33 mouse cellular contexts compared by ENCODE assay signal in genomic region chr11:83675665-83676064, GRCm38 (mm10). TPM values are rescaled to one million over a fixed set of nuclear protein-coding genes. Genes with fewer than 3 reads are reported as not detected.
A peak's percentile ranks its signal among the peaks of the same experiment; 100 is the strongest.
DNase-seq lines count a peak whose midpoint lies in the region; ATAC-seq and TF ChIP-seq lines count a peak whose summit lies in the region.
"Had no signal": no experiment of that assay in that cellular context is flagged by ENCODE, and none has a peak within 500 bp of the region (broad histone marks: within the 10 kb centered on the region; RNA-seq: fewer than 3 reads in every experiment).

No protein-coding gene starts in this region.

- H3K4me2 ChIP-seq in hindbrain, embryonic 13.5 days = no peak overlapping the region
- H3K4me2 ChIP-seq: forebrain, embryonic 13.5 days; hindbrain, embryonic 12.5 days had no signal

- no peak for TF ChIP-seq EP300 in MEL (IDR thresholded peaks at IDR 0.05; ENCODE audit: low read depth in 1 of 2, low read length in 2 of 2)

- no peak overlapping the region for H3K4me3 ChIP-seq in MEL (ENCODE audit: control insufficient read depth in 1 of 2, insufficient read depth in 1 of 2, low read depth in 2 of 2, low read length in 2 of 2)
- no peak overlapping the region for H3K4me3 ChIP-seq in macrophage (ENCODE audit: inconsistent target)
- no peak overlapping the region for H3K4me3 ChIP-seq in hindbrain, embryonic 13.5 days
- H3K4me3 ChIP-seq: forebrain, embryonic 10.5 days; forebrain, embryonic 13.5 days; heart, embryonic 10.5 days; hindbrain, embryonic 12.5 days had no signal

- no peaks in the 10 kb centered on the region for H3K9me3 ChIP-seq in MEL (replicated peaks; ENCODE audit: insufficient read depth, low read length)
- H3K9me3 ChIP-seq in hindbrain, embryonic 13.5 days = no peaks in the 10 kb centered on the region
- H3K9me3 ChIP-seq: forebrain, embryonic 10.5 days; forebrain, embryonic 13.5 days; heart, embryonic 10.5 days; hindbrain, embryonic 12.5 days had no signal

- no peak overlapping the region for H3K9ac ChIP-seq in MEL (ENCODE audit: control insufficient read depth, low read depth, low read length, poor library complexity, severe bottlenecking)
- H3K9ac ChIP-seq in hindbrain, embryonic 13.5 days = no peak overlapping the region
- H3K9ac ChIP-seq: forebrain, embryonic 13.5 days; hindbrain, embryonic 12.5 days had no signal

- H3K79me2 ChIP-seq in MEL (ENCODE audit: control insufficient read depth, insufficient read depth, low read length, poor library complexity) (no peaks in the 10 kb centered on the region), macrophage (ENCODE audit: inconsistent target) (no peaks in the 10 kb centered on the region)

- no peaks in the 10 kb centered on the region for H3K4me1 ChIP-seq in MEL (ENCODE audit: control insufficient read depth in 1 of 2, insufficient read depth in 2 of 2, low read length in 2 of 2)
- no peaks in the 10 kb centered on the region for H3K4me1 ChIP-seq in hindbrain, embryonic 13.5 days (replicated peaks)
- H3K4me1 ChIP-seq: forebrain, embryonic 10.5 days; forebrain, embryonic 13.5 days; heart, embryonic 10.5 days; hindbrain, embryonic 12.5 days had no signal

- ATAC-seq in frontal cortex, adult (ENCODE audit: low TSS enrichment) = peak; percentile 52; the same call in 1 of the 2 replicates
- ATAC-seq in hindbrain, embryonic 13.5 days (ENCODE audit: low FRiP score) = no peak
- ATAC-seq: forebrain, embryonic 13.5 days; forebrain, embryonic 16.5 days; hindbrain, postnatal 0 days; inflammation-experienced regulatory T-cells, adult 6 months; intestine, embryonic 16.5 days; Patski had no signal

- TF ChIP-seq POLR2A in MEL (IDR thresholded peaks at IDR 0.05; ENCODE audit: control insufficient read depth in 1 of 2, insufficient read depth in 1 of 2, low read depth in 1 of 2, low read length in 2 of 2, poor library complexity in 1 of 2) = no peak

- TF ChIP-seq CTCF in MEL (IDR thresholded peaks at IDR 0.05 in 2 of 3, conservative IDR thresholded peaks at IDR 0.05 in 1 of 3; ENCODE audit: control insufficient read depth in 1 of 3, insufficient read depth in 1 of 3, low read depth in 2 of 3, low read length in 3 of 3, poor library complexity in 1 of 3, severe bottlenecking in 1 of 3) = no peak

- WGBS in macrophage (ENCODE audit: missing documents) = 13% methylated on average over 1 of the region's 1 CpGs
- WGBS in hindbrain, embryonic 13.5 days = 85% methylated on average over 1 of the region's 1 CpGs

- H3K27me3 ChIP-seq in MEL (ENCODE audit: control insufficient read depth in 1 of 2, insufficient read depth in 2 of 2, low read length in 2 of 2) = peaks cover 3 to 8% of the 10 kb centered on the region in 2 experiments
- H3K27me3 ChIP-seq in hindbrain, embryonic 13.5 days = no peaks in the 10 kb centered on the region
- H3K27me3 ChIP-seq: forebrain, embryonic 13.5 days; hindbrain, embryonic 12.5 days had no signal

- DNase-seq in frontal cortex, postnatal 10 days (ENCODE audit: low spot score in 2 of 2) = no peak
- peak; percentile 0 for DNase-seq in MEL (ENCODE audit: low read depth, low spot score)
- DNase-seq in left cerebral cortex, adult 11 months (ENCODE audit: low spot score) = no peak
- DNase-seq: adrenal gland, postnatal 10 days; adrenal gland, postnatal 36 days; cerebellum, adult 18-20 months; cerebellum, adult 9-10 months; cerebellum, postnatal 14 days; gastrocnemius, postnatal 25 days; heart, adult 18-20 months had no signal

- H3K36me3 ChIP-seq in MEL (ENCODE audit: control insufficient read depth in 1 of 2, insufficient read depth in 2 of 2, low read length in 2 of 2) (no peaks in the 10 kb centered on the region), macrophage (ENCODE audit: inconsistent target) (no peaks in the 10 kb centered on the region)
- no peaks in the 10 kb centered on the region for H3K36me3 ChIP-seq in hindbrain, embryonic 13.5 days
- H3K36me3 ChIP-seq: forebrain, embryonic 10.5 days; heart, embryonic 10.5 days; hindbrain, embryonic 12.5 days had no signal

- H3K27ac ChIP-seq in MEL (ENCODE audit: control insufficient read depth, low read depth, low read length) (no peak overlapping the region), macrophage (peak overlapping the region; percentile 22; the same call in 1 of the 2 replicates)
- no peak overlapping the region for H3K27ac ChIP-seq in hindbrain, embryonic 13.5 days
- H3K27ac ChIP-seq: forebrain, embryonic 10.5 days; forebrain, embryonic 13.5 days; heart, embryonic 10.5 days; hindbrain, embryonic 12.5 days; hindbrain, postnatal 0 days had no signal

- no peak for TF ChIP-seq RAD21 in MEL (IDR thresholded peaks at IDR 0.05; ENCODE audit: low read depth, low read length)

TF ChIP-seq in MEL, 35 proteins besides CTCF, POLR2A, EP300 and RAD21:
- TF ChIP-seq GATA1 (IDR thresholded peaks at IDR 0.05; ENCODE audit: low read depth, low read length) (no peak), MXI1 (IDR thresholded peaks at IDR 0.05; ENCODE audit: low read depth, low read length) (no peak), MAZ (IDR thresholded peaks at IDR 0.05; ENCODE audit: low read depth, low read length) (no peak), BHLHE40 (IDR thresholded peaks at IDR 0.05; ENCODE audit: borderline replicate concordance, low read depth, low read length) (no peak)

RNA-seq across cellular contexts. Expression of gene Ccl4, which starts 13.3 kb away (rescaled TPM):
- total RNA-seq in MEL (2012; rRNA removed) = not detected in 2 replicates
- polyA plus RNA-seq in MEL (2012; ENCODE audit: insufficient read depth in 1 of 2, insufficient read length in 2 of 2, low read depth in 1 of 2, low replicate concordance in 2 of 2, missing spikeins in 1 of 2) (not detected), macrophage (2018) (101 to 412 TPM (median 201 TPM) in 3 replicates)
- total RNA-seq in macrophage (2018; cell fraction: chromatin; rRNA removed) = 1,000 to 10,000 TPM in 4 of 26 experiments, 100 to 1,000 TPM in 21, 10 to 100 TPM in 1; 90.2 to 1,268 (median 418) TPM
- 1,000 to 10,000 TPM in 13 of 26 experiments, 100 to 1,000 TPM in 13; 245 to 6,609 (median 1,184) TPM for total RNA-seq in macrophage (2018; cell fraction: cytosol; rRNA removed)
- 1,000 to 10,000 TPM in 16 of 26 experiments, 100 to 1,000 TPM in 10; 156 to 4,947 (median 1,739) TPM for total RNA-seq in macrophage (2018; cell fraction: nucleus; rRNA removed)
- 0.53 and 0.71 TPM in 2 replicates for polyA plus RNA-seq in hindbrain, embryonic 13.5 days (2015; fragmentation: Nextera tagmentation; extraction: Ambion mirVana)
- total RNA-seq: adrenal gland, adult 18-20 months; adrenal gland, postnatal 10 days; ES-E14; gastrocnemius, adult 8-10 months; gastrocnemius, postnatal 25 days; heart, adult 18-20 months; heart, postnatal 25 days; hindbrain, postnatal 0 days had no signal
- polyA plus RNA-seq: embryonic facial prominence, embryonic 11.5 days; forebrain, embryonic 16.5 days; heart, embryonic 10.5 days; Patski had no signal

RNA-seq across cellular contexts. Expression of gene Ccl3, which starts 26.5 kb away (rescaled TPM):
- not detected in 2 replicates for total RNA-seq in MEL (2012; rRNA removed)
- polyA plus RNA-seq in MEL (2012; ENCODE audit: insufficient read depth in 1 of 2, insufficient read length in 2 of 2, low read depth in 1 of 2, low replicate concordance in 2 of 2, missing spikeins in 1 of 2) = not detected
- total RNA-seq in macrophage (2018; cell fraction: chromatin; rRNA removed) = 100 to 1,000 TPM in 21 of 26 experiments, 10 to 100 TPM in 5; 68.7 to 743 (median 252) TPM
- 1,000 to 10,000 TPM in 14 of 26 experiments, 100 to 1,000 TPM in 12; 325 to 6,363 (median 1,124) TPM for total RNA-seq in macrophage (2018; cell fraction: cytosol; rRNA removed)
- 1,000 to 10,000 TPM in 15 of 26 experiments, 100 to 1,000 TPM in 11; 331 to 4,588 (median 1,236) TPM for total RNA-seq in macrophage (2018; cell fraction: nucleus; rRNA removed)
- polyA plus RNA-seq in macrophage (2018) = 203 to 397 TPM (median 307 TPM) in 3 replicates
- polyA plus RNA-seq in hindbrain, embryonic 13.5 days (2015; fragmentation: Nextera tagmentation; extraction: Ambion mirVana) = 1.6 and 1.8 TPM in 2 replicates
- total RNA-seq: adrenal gland, postnatal 36 days; gastrocnemius, adult 8-10 months; gastrocnemius, postnatal 25 days; heart, adult 18-20 months had no signal
- polyA plus RNA-seq: Patski had no signal

RNA-seq across cellular contexts. Expression of gene Wfdc17, which starts 28.1 kb away (rescaled TPM):
- total RNA-seq in MEL (2012; rRNA removed) = not detected in 2 replicates
- polyA plus RNA-seq in MEL (2012; ENCODE audit: insufficient read depth in 1 of 2, insufficient read length in 2 of 2, low read depth in 1 of 2, low replicate concordance in 2 of 2, missing spikeins in 1 of 2) = not detected
- 10 to 100 TPM in 25 of 26 experiments, 1 to 10 TPM in 1; 9.2 to 36.1 (median 20.8) TPM for total RNA-seq in macrophage (2018; cell fraction: chromatin; rRNA removed)
- 1,000 to 10,000 TPM; 1,028 to 1,534 (median 1,306) TPM for total RNA-seq in macrophage (2018; cell fraction: cytosol; rRNA removed)
- 100 to 1,000 TPM; 120 to 399 (median 211) TPM for total RNA-seq in macrophage (2018; cell fraction: nucleus; rRNA removed)
- polyA plus RNA-seq in macrophage (2018) = 635 to 1,651 TPM (median 1,108 TPM) in 3 replicates
- polyA plus RNA-seq in hindbrain, embryonic 13.5 days (2015; fragmentation: Nextera tagmentation; extraction: Ambion mirVana) = 0.35 TPM in 1 of 2 replicates, not detected in the other
- total RNA-seq: ES-E14; hindbrain, postnatal 0 days had no signal
- polyA plus RNA-seq: forebrain, embryonic 10.5 days; forebrain, embryonic 13.5 days; forebrain, embryonic 16.5 days; heart, embryonic 10.5 days; Patski had no signal

RNA-seq across cellular contexts. Expression of gene Rpl9-ps1, which starts 30.2 kb away (rescaled TPM):
- not detected in 2 replicates for total RNA-seq in MEL (2012; rRNA removed)
- polyA plus RNA-seq in MEL (2012; ENCODE audit: insufficient read depth in 1 of 2, insufficient read length in 2 of 2, low read depth in 1 of 2, low replicate concordance in 2 of 2, missing spikeins in 1 of 2) = under 1 TPM in 1 of 2 experiments, not detected in 1; 0.26 TPM
- total RNA-seq in macrophage (2018; cell fraction: chromatin; rRNA removed) = 1 to 10 TPM in 8 of 26 experiments, not detected in 18; 1.8 to 4.2 (median 2.2) TPM
- under 1 TPM in 3 of 26 experiments, not detected in 23; 0.29 to 0.41 (median 0.33) TPM for total RNA-seq in macrophage (2018; cell fraction: cytosol; rRNA removed)
- 1 to 10 TPM in 13 of 26 experiments, not detected in 13; 1.2 to 5.7 (median 2.4) TPM for total RNA-seq in macrophage (2018; cell fraction: nucleus; rRNA removed)
- polyA plus RNA-seq in macrophage (2018) = not detected in 3 replicates
- not detected in 2 replicates for polyA plus RNA-seq in hindbrain, embryonic 13.5 days (2015; fragmentation: Nextera tagmentation; extraction: Ambion mirVana)
- total RNA-seq: adrenal gland, adult 18-20 months; adrenal gland, postnatal 10 days; adrenal gland, postnatal 36 days; ES-E14; gastrocnemius, adult 8-10 months; gastrocnemius, postnatal 25 days; heart, adult 18-20 months; heart, postnatal 25 days; hematopoietic stem cell, adult 5-6 weeks; hindbrain, postnatal 0 days had no signal
- polyA plus RNA-seq: embryonic facial prominence, embryonic 11.5 days; embryonic facial prominence, embryonic 14.5 days; forebrain, embryonic 10.5 days; forebrain, embryonic 13.5 days; forebrain, embryonic 16.5 days; frontal cortex, adult 2 months; gonadal fat pad, adult 2 months; heart, embryonic 10.5 days; heart, embryonic 14.5 days; heart, postnatal 0 days; hindbrain, embryonic 12.5 days; hindbrain, postnatal 0 days; inflammation-experienced regulatory T-cells, adult 6 months; intestine, embryonic 16.5 days; Patski had no signal

RNA-seq across cellular contexts. Expression of gene Wfdc18, which starts 33.1 kb away (rescaled TPM):
- total RNA-seq in MEL (2012; rRNA removed) = not detected in 2 replicates
- polyA plus RNA-seq in MEL (2012; ENCODE audit: insufficient read depth in 1 of 2, insufficient read length in 2 of 2, low read depth in 1 of 2, low replicate concordance in 2 of 2, missing spikeins in 1 of 2) (not detected), macrophage (2018) (1.5 to 1.6 TPM in 2 of 3 replicates, not detected in the other)
- 1 to 10 TPM in 25 of 26 experiments, not detected in 1; 1.1 to 5.2 (median 2.6) TPM for total RNA-seq in macrophage (2018; cell fraction: chromatin; rRNA removed)
- 1 to 10 TPM in 25 of 26 experiments, under 1 TPM in 1; 0.92 to 3.5 (median 2.2) TPM for total RNA-seq in macrophage (2018; cell fraction: cytosol; rRNA removed)
- total RNA-seq in macrophage (2018; cell fraction: nucleus; rRNA removed) = 1 to 10 TPM in 24 of 26 experiments, not detected in 2; 1.1 to 9.8 (median 3.7) TPM
- not detected in 2 replicates for polyA plus RNA-seq in hindbrain, embryonic 13.5 days (2015; fragmentation: Nextera tagmentation; extraction: Ambion mirVana)
- total RNA-seq: adrenal gland, adult 18-20 months; adrenal gland, postnatal 10 days; adrenal gland, postnatal 36 days; ES-E14; gastrocnemius, adult 8-10 months; gastrocnemius, postnatal 25 days; heart, adult 18-20 months; heart, postnatal 25 days had no signal
- polyA plus RNA-seq: embryonic facial prominence, embryonic 11.5 days; forebrain, embryonic 10.5 days; forebrain, embryonic 13.5 days; forebrain, embryonic 16.5 days; heart, embryonic 10.5 days; hindbrain, embryonic 12.5 days; hindbrain, postnatal 0 days; inflammation-experienced regulatory T-cells, adult 6 months; Patski had no signal

Comparison
In these comparisons a context has a peak if more than half of its experiments do, and no peak if none do; other contexts are left out.
1. RNA of gene Ccl4, which starts 13.3 kb away (polyA plus RNA-seq): 101 to 412 TPM in macrophage; 0.53 to 0.71 TPM in hindbrain, embryonic 13.5 days and not detected in MEL; every median in the first group is over 10 times any median in the second.
2. RNA of gene Ccl3, which starts 26.5 kb away (polyA plus RNA-seq): 203 to 397 TPM in macrophage; 1.6 to 1.8 TPM in hindbrain, embryonic 13.5 days and not detected in MEL; every median in the first group is over 10 times any median in the second.
3. RNA of gene Wfdc17, which starts 28.1 kb away (polyA plus RNA-seq): 635 to 1,651 TPM in macrophage; 0.35 TPM in hindbrain, embryonic 13.5 days and not detected in MEL; every median in the first group is over 100 times any median in the second.